Mouse (Mus musculus) small intestine, adult 10 weeks (tissue): Measurements from ENCODE around the gene 2310011J03Rik. TPM values are rescaled to one million over a fixed set of nuclear protein-coding genes. Genes with fewer than 3 reads are reported as not detected.

Source experiments
- polyA plus RNA-seq: library from polyadenylated mRNA; stranded (reverse); fragments of 350-450 nt; fragmentation: Illumina TruSeq; extraction: RNeasy Lipid Tissue Mini Kit (QIAGEN cat#74804); gene quantifications from one replicate; pipeline ENCODE4 v1.2.3, GENCODE M21; 2014; ENCODE audit warnings: low replicate concordance

2310011J03Rik gene
- polyA plus RNA-seq, result 0.52 TPM

GRCm38 (mm10) chr10:80320340-80320760, at the start of gene 2310011J03Rik:
Gene 2310011J03Rik (minus strand): TSS chr10:80320537.

GRCm38 (mm10) chr10:80356001-80356682, 35.8 kb upstream of the 2310011J03Rik start, which contains the start of gene Plk5:
Gene Plk5 (plus strand): TSS chr10:80356459.

GRCm38 (mm10) chr10:80348244-80348781, 28.0 kb upstream of the 2310011J03Rik start, which contains the start of gene Adamtsl5:
Gene Adamtsl5 (minus strand): TSS chr10:80348412.

GRCm38 (mm10) chr10:80329273-80330081, 9.1 kb upstream of the 2310011J03Rik start, which contains the start of the genes Pcsk4 and Reep6:
Gene Pcsk4 (minus strand): TSS chr10:80329498.
Gene Reep6 (plus strand): TSS chr10:80329953.

GRCm38 (mm10) chr10:80295618-80296425, 24.5 kb downstream of the 2310011J03Rik start, which contains the start of gene Apc2:
Gene Apc2 (plus strand): TSS chr10:80295977.

DNA sequence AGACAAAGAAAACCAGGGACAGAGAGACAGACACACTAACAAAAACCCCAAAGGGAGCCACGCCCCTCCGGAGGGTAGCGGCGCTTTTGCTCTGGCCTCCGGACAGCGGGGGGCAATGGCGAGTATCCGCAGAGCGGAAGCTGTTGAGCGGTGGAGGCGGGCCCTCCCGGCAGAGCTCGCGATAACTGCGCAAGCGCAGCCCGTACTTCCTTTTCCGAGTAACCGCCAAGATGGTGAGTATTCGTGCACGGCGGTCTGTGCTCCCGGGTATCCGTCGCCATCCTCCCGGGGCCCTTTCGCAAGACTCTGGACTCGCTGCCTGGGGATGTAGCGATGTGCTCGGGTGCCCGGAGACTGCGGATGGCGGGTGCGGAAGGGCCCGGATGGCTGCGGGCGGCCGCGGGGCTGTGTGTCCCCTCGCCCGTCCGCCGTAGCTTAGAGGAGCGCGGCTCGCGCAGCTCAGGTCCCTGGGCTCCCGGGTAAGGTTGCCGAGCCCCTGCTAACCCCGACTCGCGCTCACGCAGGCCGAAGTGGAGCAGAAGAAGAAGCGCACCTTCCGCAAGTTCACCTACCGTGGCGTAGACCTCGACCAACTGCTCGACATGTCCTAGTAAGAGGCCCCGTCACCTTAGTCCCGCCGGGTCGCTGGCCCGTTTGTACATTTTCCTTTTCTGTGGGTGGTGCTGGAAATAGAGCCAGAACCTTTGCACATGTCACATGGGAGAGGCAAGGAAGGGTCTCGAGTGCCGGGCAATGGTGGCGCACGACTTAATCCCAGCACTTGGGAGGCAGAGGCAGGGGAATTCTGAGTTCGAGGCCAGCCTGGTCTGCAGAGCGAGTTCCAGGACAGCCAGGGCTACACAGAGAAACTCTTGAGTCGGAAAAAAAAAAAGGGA, 27.8 kb downstream of the 2310011J03Rik start, which contains the start of gene Rps15:
Gene Rps15 (plus strand): TSS at position 203 of the 896 bp plus-strand sequence.

Other genes starting within 250 kb of the 2310011J03Rik start
- gene Sbno2, start 215.0 kb downstream of the 2310011J03Rik start, polyA plus RNA-seq, result 0.52 TPM
- 3.0 TPM for gene Stk11, start 204.7 kb downstream of the 2310011J03Rik start, polyA plus RNA-seq
- gene Atp5d, start 181.9 kb downstream of the 2310011J03Rik start, polyA plus RNA-seq, result 1.8 TPM
- not detected for gene Cbarp, start 179.7 kb downstream of the 2310011J03Rik start, polyA plus RNA-seq
- gene Midn, start 172.3 kb downstream of the 2310011J03Rik start, polyA plus RNA-seq, result 7.7 TPM
- gene Cirbp, start 154.6 kb downstream of the 2310011J03Rik start, polyA plus RNA-seq, result 12.5 TPM
- gene 1600002K03Rik, start 147.6 kb downstream of the 2310011J03Rik start, polyA plus RNA-seq, result not detected
- 0.37 TPM for gene Efna2, start 141.1 kb downstream of the 2310011J03Rik start, polyA plus RNA-seq
- gene Mum1, start 94.1 kb downstream of the 2310011J03Rik start, polyA plus RNA-seq, result 3.4 TPM
- 3.5 TPM for gene Ndufs7, start 71.4 kb downstream of the 2310011J03Rik start, polyA plus RNA-seq
- not detected for gene Gamt, start 59.5 kb downstream of the 2310011J03Rik start, polyA plus RNA-seq
- gene Dazap1, start 59.1 kb downstream of the 2310011J03Rik start, polyA plus RNA-seq, result 26.5 TPM
- 1.6 TPM for gene Rps15, start 28.1 kb downstream of the 2310011J03Rik start, polyA plus RNA-seq
- not detected for gene Apc2, start 24.6 kb downstream of the 2310011J03Rik start, polyA plus RNA-seq
- gene Pcsk4, start 9.0 kb upstream of the 2310011J03Rik start, polyA plus RNA-seq, result not detected
- gene Reep6, start 9.4 kb upstream of the 2310011J03Rik start, polyA plus RNA-seq, result 5.9 TPM
- gene Adamtsl5, start 27.9 kb upstream of the 2310011J03Rik start, polyA plus RNA-seq, result 5.3 TPM
- not detected for gene Plk5, start 35.9 kb upstream of the 2310011J03Rik start, polyA plus RNA-seq
- 2.9 TPM for gene Mex3d, start 67.1 kb upstream of the 2310011J03Rik start, polyA plus RNA-seq
- not detected for gene Mbd3, start 79.0 kb upstream of the 2310011J03Rik start, polyA plus RNA-seq
- gene Uqcr11, start 86.3 kb upstream of the 2310011J03Rik start, polyA plus RNA-seq, result 1.4 TPM
- gene Tcf3, start 113.1 kb upstream of the 2310011J03Rik start, polyA plus RNA-seq, result 4.8 TPM
- 0.11 TPM for gene Onecut3, start 174.3 kb upstream of the 2310011J03Rik start, polyA plus RNA-seq
- not detected for gene Atp8b3, start 218.6 kb upstream of the 2310011J03Rik start, polyA plus RNA-seq
- gene Rexo1, start 241.0 kb upstream of the 2310011J03Rik start, polyA plus RNA-seq, result 0.15 TPM